Mouse (Mus musculus) small intestine, adult 2 months (tissue): ENCODE results near the gene Gm20388.

Experiments used
- CTCF ChIP-seq: fragments of 200-500 bp; IDR thresholded peaks from 2 replicates; pipeline ENCODE4 v1.5.1; 2012; ENCODE audit warnings: low read depth, mild to moderate bottlenecking, control low read depth, inconsistent platforms, low read length, moderate library complexity, mixed read lengths; ENCODE audit not compliant: insufficient replicate concordance, insufficient read length; ENCODE audit errors: extremely low read depth
- POLR2A ChIP-seq: fragments of 200-500 bp; IDR thresholded peaks from 2 replicates; pipeline ENCODE4 v1.6.1; 2012; ENCODE audit warnings: low read depth, mild to moderate bottlenecking, control low read depth, inconsistent platforms, low read length, moderate library complexity

DNA sequence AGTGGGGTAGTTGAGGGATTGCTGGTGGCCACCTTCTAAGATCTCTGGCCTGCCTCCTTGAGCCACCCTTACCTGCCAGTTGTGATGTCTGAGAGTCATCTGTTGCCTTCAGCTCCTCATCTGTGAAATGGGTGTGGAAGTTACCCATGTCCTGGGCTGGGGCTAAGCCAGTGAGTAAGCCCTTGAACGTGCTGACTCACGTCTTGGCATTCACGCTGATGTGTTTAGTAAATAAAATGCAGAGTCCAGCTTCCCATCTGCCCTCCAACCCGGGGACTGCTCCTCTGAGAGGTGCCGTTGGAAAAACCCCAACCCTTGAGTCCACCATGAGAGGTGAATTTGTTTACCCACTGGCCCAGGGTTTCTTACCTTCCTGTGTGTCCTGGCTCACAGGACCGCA, 3435.2 kb downstream of the Gm20388 start:
- no peak for TF ChIP-seq CTCF
- TF ChIP-seq POLR2A, result no peak
